ENCODE assay signal across 17 mouse cellular contexts in genomic region chr1:120025050-120025439, GRCm38 (mm10). TPM values are rescaled to one million over a fixed set of nuclear protein-coding genes. Genes with fewer than 3 reads are reported as not detected.
DNase-seq lines count a peak whose midpoint lies in the region; ATAC-seq and TF ChIP-seq lines count a peak whose summit lies in the region.
"Had no signal": no experiment of that assay in that cellular context is flagged by ENCODE, and none has a peak within 500 bp of the region (broad histone marks: within the 10 kb centered on the region; RNA-seq: fewer than 3 reads in every experiment).

No protein-coding gene starts in this region.

- H3K36me3 ChIP-seq in heart, embryonic 13.5 days, result no peaks in the 10 kb centered on the region
- no peaks in the 10 kb centered on the region for H3K36me3 ChIP-seq in liver, postnatal 0 days (replicated peaks; ENCODE audit: insufficient read depth, low read length)
- H3K36me3 ChIP-seq: embryonic facial prominence, embryonic 10.5 days; neural tube, embryonic 13.5 days had no signal

- H3K9me3 ChIP-seq in heart, embryonic 13.5 days, result no peaks in the 10 kb centered on the region
- no peaks in the 10 kb centered on the region for H3K9me3 ChIP-seq in liver, postnatal 0 days (ENCODE audit: low read length)
- H3K9me3 ChIP-seq: embryonic facial prominence, embryonic 10.5 days; neural tube, embryonic 13.5 days had no signal

- DNase-seq in adrenal gland, postnatal 14 days, result peak; percentile 37
- no peak for DNase-seq in adrenal gland, adult 2 months
- DNase-seq in heart, postnatal 14 days, result no peak
- no peak for DNase-seq in layer of hippocampus, adult 2 months (ENCODE audit: low spot score in 2 of 2)
- DNase-seq in layer of hippocampus, adult 18-20 months (ENCODE audit: low spot score in 2 of 2), result no peak
- DNase-seq in liver, postnatal 0 days, result no peak
- DNase-seq in spleen, adult 12 weeks (ENCODE audit: low spot score), result no peak
- DNase-seq: adrenal gland, postnatal 36 days; cerebellum, adult 11-12 months; right cerebral cortex, adult 18-20 months; thymus, postnatal 25 days had no signal

- no peak for ATAC-seq in heart, embryonic 13.5 days (ENCODE audit: extremely low read depth, insufficient number of reproducible peaks, low FRiP score, low TSS enrichment)
- peak; percentile 61 for ATAC-seq in liver, postnatal 0 days

- WGBS in heart, embryonic 13.5 days, result 4% methylated on average over 2 of the region's 2 CpGs
- WGBS in liver, postnatal 0 days (ENCODE audit: insufficient replicate concordance), result 23% methylated on average over 2 of the region's 2 CpGs

- H3K4me3 ChIP-seq in heart, embryonic 13.5 days, result no peak overlapping the region
- H3K4me3 ChIP-seq in layer of hippocampus, adult 2 months, result no peak overlapping the region
- H3K4me3 ChIP-seq in liver, postnatal 0 days (ENCODE audit: low read depth, low read length), result no peak overlapping the region
- H3K4me3 ChIP-seq: embryonic facial prominence, embryonic 10.5 days; left cerebral cortex, adult 2 months; neural tube, embryonic 13.5 days had no signal

- 0 out of 2 replicates have a peak, but pooled peaks have one; percentile 5 for TF ChIP-seq CTCF in layer of hippocampus, adult 2 months (conservative IDR thresholded peaks at IDR 0.05)
- TF ChIP-seq CTCF in liver, postnatal 0 days (IDR thresholded peaks at IDR 0.05; ENCODE audit: low read depth), result peak; percentile 32

- peak overlapping the region; percentile 60 for H3K27ac ChIP-seq in heart, embryonic 13.5 days (replicated peaks)
- no peak overlapping the region for H3K27ac ChIP-seq in layer of hippocampus, adult 2 months
- H3K27ac ChIP-seq in liver, postnatal 0 days (ENCODE audit: low read depth), result peak overlapping the region; percentile 67; the same call in 1 of the 2 replicates
- H3K27ac ChIP-seq: embryonic facial prominence, embryonic 10.5 days; left cerebral cortex, adult 2 months; neural tube, embryonic 13.5 days had no signal

- no peak overlapping the region for H3K4me2 ChIP-seq in heart, embryonic 13.5 days
- H3K4me2 ChIP-seq in liver, postnatal 0 days (ENCODE audit: low read depth, low read length), result no peak overlapping the region
- H3K4me2 ChIP-seq: neural tube, embryonic 13.5 days had no signal

- no peak overlapping the region for H3K9ac ChIP-seq in heart, embryonic 13.5 days
- no peak overlapping the region for H3K9ac ChIP-seq in liver, postnatal 0 days (replicated peaks)
- H3K9ac ChIP-seq: neural tube, embryonic 13.5 days had no signal

- intact Hi-C loops in heart, postnatal 14 days (cut with DNase I), result no loop called here

- no peak for TF ChIP-seq EP300 in liver, postnatal 0 days (IDR thresholded peaks at IDR 0.05; ENCODE audit: low read depth)

- H3K27me3 ChIP-seq in heart, embryonic 13.5 days (replicated peaks), result no peaks in the 10 kb centered on the region
- no peaks in the 10 kb centered on the region for H3K27me3 ChIP-seq in liver, postnatal 0 days (ENCODE audit: insufficient read depth, low read length)
- H3K27me3 ChIP-seq: neural tube, embryonic 13.5 days had no signal

- peaks cover 25% of the 10 kb centered on the region for H3K4me1 ChIP-seq in heart, embryonic 13.5 days
- 0 out of 2 replicates have a peak, but pooled peaks cover 4% of the 10 kb centered on the region for H3K4me1 ChIP-seq in liver, postnatal 0 days (ENCODE audit: insufficient read depth)
- H3K4me1 ChIP-seq: neural tube, embryonic 13.5 days had no signal

RNA-seq across cellular contexts. Expression of gene Sctr, which starts 18.4 kb away (rescaled TPM):
- total RNA-seq in adrenal gland, postnatal 14 days (2021), result 11.2 and 14.4 TPM in 2 replicates
- 10 to 100 TPM; 10.8 to 18.9 TPM for total RNA-seq in adrenal gland, adult 2 months (2021)
- 10.0 and 21.1 TPM in 2 replicates for polyA plus RNA-seq in adrenal gland, adult 2 months (2012; rRNA removed)
- 0.09 TPM in 2 replicates for polyA plus RNA-seq in heart, embryonic 13.5 days (2015; fragmentation: Nextera tagmentation; extraction: Ambion mirVana)
- under 1 TPM in 1 of 2 experiments, not detected in 1; 0.24 TPM for total RNA-seq in heart, postnatal 14 days (2021)
- total RNA-seq in layer of hippocampus, adult 2 months (2021), result 1 to 10 TPM; 1.0 to 1.8 TPM
- 1 to 10 TPM in 1 of 2 experiments, under 1 TPM in 1; 0.81 to 1.0 TPM for total RNA-seq in layer of hippocampus, adult 18-20 months (2021)
- 0.05 and 0.13 TPM in 2 replicates for polyA plus RNA-seq in liver, postnatal 0 days (2015; fragmentation: Nextera tagmentation; extraction: Ambion mirVana)
- total RNA-seq: hematopoietic stem cell, adult 5-6 weeks had no signal

RNA-seq across cellular contexts. Expression of gene Cfap221, which starts 28.0 kb away (rescaled TPM):
- 0.30 TPM in 1 of 2 replicates, not detected in the other for total RNA-seq in adrenal gland, postnatal 14 days (2021)
- total RNA-seq in adrenal gland, adult 2 months (2021), result under 1 TPM; 0.24 to 0.37 TPM
- 0.04 and 0.08 TPM in 2 replicates for polyA plus RNA-seq in adrenal gland, adult 2 months (2012; rRNA removed)
- not detected in 2 replicates for polyA plus RNA-seq in heart, embryonic 13.5 days (2015; fragmentation: Nextera tagmentation; extraction: Ambion mirVana)
- not detected for total RNA-seq in heart, postnatal 14 days (2021)
- total RNA-seq in layer of hippocampus, adult 2 months (2021), result under 1 TPM; 0.28 to 0.29 TPM
- under 1 TPM; 0.38 to 0.94 TPM for total RNA-seq in layer of hippocampus, adult 18-20 months (2021)
- polyA plus RNA-seq in liver, postnatal 0 days (2015; fragmentation: Nextera tagmentation; extraction: Ambion mirVana), result not detected in 2 replicates
- total RNA-seq: hematopoietic stem cell, adult 5-6 weeks had no signal
- polyA plus RNA-seq: embryonic facial prominence, embryonic 10.5 days; large intestine, adult 2 months had no signal

RNA-seq across cellular contexts. Expression of gene Tmem37, which starts 48.8 kb away (rescaled TPM):
- total RNA-seq in adrenal gland, postnatal 14 days (2021), result 19.8 and 26.9 TPM in 2 replicates
- total RNA-seq in adrenal gland, adult 2 months (2021), result 10 to 100 TPM in 1 of 2 experiments, 1 to 10 TPM in 1; 9.8 to 22.6 TPM
- polyA plus RNA-seq in adrenal gland, adult 2 months (2012; rRNA removed), result 22.4 and 32.9 TPM in 2 replicates
- polyA plus RNA-seq in heart, embryonic 13.5 days (2015; fragmentation: Nextera tagmentation; extraction: Ambion mirVana), result 14.7 and 16.6 TPM in 2 replicates
- total RNA-seq in heart, postnatal 14 days (2021), result 1 to 10 TPM; 5.5 to 6.3 TPM
- 1 to 10 TPM; 1.1 to 1.4 TPM for total RNA-seq in layer of hippocampus, adult 2 months (2021)
- total RNA-seq in layer of hippocampus, adult 18-20 months (2021), result 1 to 10 TPM; 1.2 to 1.5 TPM
- polyA plus RNA-seq in liver, postnatal 0 days (2015; fragmentation: Nextera tagmentation; extraction: Ambion mirVana), result 194 and 201 TPM in 2 replicates
